Mouse (Mus musculus) mesoderm, embryonic 11.5 days (tissue): Measurements from ENCODE around the gene Cln6.
A peak's percentile ranks its signal among the peaks of the same experiment; 100 is the strongest.
"Not testable (repeated sequence)": the region's sequence is repeated elsewhere in the genome, so short reads cannot be mapped to it uniquely, and the experiment has no call there.

Experiments used
- DNase-seq: peaks from one replicate; pipeline ENCODE4 v3.0.0-alpha.2; 2012; ENCODE audit warnings: low read depth, low spot score

The Cln6 gene

DNA sequence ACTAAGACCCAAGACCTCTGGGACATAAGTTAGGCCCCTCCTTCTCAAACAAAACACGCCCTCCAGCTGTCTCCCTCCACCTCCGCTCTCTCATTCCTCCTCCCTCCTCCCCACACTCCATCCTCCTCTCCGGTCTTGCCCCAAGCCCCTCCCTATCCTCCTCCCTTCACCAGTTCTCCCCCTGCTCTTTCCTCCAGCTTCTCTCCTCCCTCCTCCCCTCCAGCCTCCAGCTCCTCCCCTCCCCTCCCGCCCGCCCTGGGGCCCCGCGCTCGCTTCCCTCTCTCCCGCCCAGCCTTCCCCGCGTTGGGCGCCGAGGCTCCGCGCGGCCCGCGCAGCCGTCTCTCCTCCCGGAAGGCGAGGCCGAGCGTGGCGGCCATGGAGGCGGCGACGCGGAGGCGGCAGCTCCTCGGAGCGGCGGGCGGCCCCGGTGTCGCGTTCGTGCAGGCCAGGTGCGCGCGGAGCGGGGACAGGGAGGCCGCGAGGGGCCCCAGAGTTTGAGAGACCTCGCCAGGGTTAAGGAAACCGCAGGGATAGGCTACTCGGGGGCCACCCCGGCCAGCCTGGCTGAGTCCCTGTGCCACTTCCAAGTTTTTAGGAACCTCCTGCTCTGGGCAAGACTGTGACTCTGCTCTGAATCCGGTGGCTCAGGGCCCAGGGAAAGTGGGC lies at the start of gene Cln6:
Cln6 (plus strand) TSS at position 280 of the 666 bp plus-strand sequence.
- peak; percentile 86 for DNase-seq

DNA sequence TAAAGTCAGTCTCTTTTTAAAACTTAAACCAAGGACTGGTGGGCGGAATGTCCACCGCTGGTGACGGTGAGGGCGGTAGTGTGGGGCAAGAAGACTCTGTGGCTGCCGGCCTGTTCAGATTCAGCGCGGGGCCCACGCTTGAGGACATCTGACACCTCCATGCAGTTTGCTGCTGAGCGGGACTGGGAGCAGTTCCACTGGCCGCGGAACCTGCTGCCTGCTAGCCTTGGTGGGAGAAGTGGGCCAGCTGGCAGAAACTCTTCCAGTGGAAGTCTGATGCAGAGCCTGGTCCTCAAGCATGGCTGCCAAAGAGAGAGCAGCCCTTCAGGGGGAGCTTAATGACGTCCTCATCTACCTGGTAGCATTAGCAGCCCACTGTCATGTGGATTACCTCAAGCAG lies 48.7 kb upstream of the Cln6 start:
- no peak for DNase-seq

GRCm38 (mm10) chr9:62799218-62799617 lies 39.4 kb upstream of the Cln6 start:
- DNase-seq, result not testable (repeated sequence)

DNA sequence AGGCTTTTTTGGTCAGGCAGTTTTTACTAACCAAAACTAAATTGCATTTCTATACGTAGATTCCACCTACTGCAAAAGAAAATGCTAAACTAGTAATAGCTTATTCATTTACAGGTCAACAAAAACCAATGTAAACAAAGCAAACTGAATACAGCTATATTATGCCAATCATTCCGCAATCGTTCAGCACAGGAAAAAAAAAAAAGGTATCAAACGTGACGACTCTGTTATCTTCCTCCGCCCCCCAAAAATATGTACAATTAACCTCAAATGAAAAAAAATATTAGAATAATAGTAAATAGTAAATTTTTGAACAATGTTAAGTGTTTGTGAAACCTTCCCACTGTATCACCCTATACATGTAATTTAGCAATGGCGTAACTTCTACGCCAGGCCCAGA lies 28.5 kb upstream of the Cln6 start:
- DNase-seq, result no peak

- DNase-seq, result peak; percentile 66
Observed at GRCm38 (mm10) chr9:62810543-62811515, 27.8 kb upstream of the Cln6 start.

DNA sequence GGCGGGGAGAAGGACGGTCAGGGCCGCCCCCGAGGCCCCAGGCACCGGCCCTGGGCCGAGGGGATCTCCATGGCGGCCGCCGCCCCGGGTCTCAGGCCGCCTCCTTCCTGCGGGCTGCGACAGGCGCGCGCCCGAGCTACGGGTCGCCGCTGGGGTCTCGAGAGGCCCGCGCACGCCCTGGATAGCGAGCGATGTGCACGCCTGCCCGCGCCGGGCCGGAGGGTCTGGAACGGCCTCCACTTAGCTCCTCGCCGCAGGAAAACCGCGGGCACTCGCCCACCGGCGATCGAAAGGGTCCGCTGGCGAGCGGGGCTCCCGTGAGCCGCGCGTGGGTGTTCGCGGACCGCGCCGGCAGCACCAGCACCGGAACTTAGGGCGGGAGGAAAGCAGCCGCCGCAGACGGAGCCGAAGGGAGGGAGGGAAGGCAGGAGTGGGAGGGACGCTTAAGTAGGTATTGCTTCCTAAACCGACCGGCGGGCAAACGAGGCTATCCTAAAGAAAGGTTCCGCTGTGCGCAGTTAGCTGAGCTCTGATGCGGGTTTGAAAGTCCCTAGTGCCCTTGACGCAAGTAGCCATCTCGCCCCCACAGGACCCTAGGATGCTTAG lies 27.0 kb upstream of the Cln6 start, which contains the start of gene Fem1b:
Fem1b (minus strand) TSS at position 419 of the 606 bp plus-strand sequence.
- DNase-seq, result peak; percentile 91

GRCm38 (mm10) chr9:62812216-62813049 lies 26.2 kb upstream of the Cln6 start:
- DNase-seq, result no peak

GRCm38 (mm10) chr9:62814751-62815150 lies 23.8 kb upstream of the Cln6 start:
- no peak for DNase-seq

DNA sequence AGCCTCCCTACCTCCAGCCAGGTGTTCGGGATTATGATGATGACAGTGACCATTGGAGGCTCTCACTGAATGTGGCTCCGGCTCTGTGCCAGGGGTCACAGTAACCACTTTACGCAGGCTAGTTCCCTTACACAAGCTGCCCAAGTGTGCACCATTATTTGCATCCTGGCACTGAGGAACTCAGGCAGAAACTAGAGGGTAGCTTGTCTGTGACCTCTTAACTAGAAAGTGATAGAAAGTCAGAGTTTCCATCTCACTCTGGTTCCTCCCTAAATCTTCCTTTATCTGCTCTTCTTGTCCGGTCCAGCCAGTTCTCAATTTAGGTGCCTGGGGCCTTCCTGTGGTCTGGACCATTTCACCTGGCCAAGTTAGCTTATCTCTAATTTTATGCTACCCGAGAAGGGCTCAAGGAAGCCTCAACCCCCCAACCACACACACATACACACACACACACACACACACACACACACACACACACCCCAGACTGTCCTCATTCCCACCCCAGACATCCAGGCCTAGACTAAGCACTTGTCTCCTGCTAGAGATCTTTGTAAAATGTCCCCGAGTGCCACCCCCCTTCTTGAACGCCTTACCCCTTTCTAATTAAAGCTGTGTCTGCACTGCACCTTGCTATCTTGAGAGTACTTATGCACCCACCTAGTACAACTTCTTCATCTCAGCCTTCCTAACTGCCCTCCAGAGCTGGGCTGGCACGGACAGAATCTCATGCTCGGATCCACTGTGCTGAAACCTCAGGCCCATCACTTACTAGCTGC lies 22.1 kb upstream of the Cln6 start:
- no peak for DNase-seq

DNA sequence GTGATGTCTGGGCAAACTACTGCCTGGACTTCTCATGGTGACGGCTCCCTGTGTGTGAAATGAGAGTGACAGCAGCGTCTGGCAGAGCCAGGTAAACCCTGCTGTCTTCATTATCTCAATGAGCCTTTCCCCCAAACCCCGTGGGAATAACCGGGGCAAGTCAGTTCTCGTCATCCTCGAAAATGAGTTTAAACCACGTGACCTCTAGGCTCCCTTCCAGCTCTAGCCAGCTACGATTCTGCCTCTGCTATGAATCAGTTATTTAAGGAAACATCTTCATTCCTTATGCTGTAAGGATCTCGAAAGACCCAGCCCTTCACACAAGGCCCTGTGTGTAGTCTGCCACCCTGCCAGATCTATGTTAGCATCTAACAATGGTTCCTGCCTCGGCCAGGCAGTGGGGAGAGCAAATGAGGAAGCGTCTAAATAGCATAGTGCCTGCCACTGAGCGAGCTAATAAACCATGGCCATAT lies 21.4 kb upstream of the Cln6 start:
- DNase-seq, result no peak

GRCm38 (mm10) chr9:62817828-62818614 lies 20.6 kb upstream of the Cln6 start:
- DNase-seq, result no peak

DNA sequence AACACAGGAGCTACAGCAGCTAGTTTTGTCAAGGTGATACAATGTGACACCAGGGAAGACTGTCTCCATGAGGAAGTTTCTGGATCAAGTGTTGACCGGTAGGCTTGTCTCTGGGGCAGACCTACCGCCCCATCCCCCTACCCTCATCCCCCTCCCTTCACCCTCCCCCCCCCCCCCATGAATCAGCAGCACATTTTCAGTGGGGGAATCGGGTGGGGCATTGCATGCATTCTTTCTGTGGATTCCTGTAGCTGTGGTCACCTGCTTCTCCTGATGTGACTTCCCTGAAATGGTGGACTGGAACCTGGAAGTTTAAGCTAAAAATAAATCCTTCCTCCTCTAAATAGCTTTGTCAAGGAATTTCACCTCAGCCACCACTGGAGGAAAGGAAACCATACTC lies 19.1 kb upstream of the Cln6 start:
- no peak for DNase-seq

DNA sequence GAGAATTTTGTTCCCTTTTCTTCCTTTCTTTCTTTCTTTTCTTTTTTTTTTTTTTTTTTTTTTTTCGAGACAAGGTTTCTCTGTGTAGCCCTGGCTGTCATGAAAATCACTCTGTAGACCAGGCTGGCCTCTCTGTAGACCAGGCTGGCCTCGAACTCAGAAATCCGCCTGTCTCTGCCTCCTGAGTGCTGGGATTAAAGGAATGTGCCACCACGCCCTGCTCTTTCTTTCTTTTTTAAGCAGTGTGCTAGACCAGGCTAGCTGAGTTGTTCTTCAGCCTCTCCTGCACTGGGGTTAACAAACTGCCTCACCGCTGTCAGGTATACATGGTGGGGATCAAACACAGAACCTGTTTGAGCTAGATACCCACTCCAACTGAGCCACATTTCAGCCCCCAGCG lies 18.7 kb upstream of the Cln6 start:
- not testable (repeated sequence) for DNase-seq

- DNase-seq, result no peak
Observed at GRCm38 (mm10) chr9:62820829-62821228, 17.8 kb upstream of the Cln6 start.

DNA sequence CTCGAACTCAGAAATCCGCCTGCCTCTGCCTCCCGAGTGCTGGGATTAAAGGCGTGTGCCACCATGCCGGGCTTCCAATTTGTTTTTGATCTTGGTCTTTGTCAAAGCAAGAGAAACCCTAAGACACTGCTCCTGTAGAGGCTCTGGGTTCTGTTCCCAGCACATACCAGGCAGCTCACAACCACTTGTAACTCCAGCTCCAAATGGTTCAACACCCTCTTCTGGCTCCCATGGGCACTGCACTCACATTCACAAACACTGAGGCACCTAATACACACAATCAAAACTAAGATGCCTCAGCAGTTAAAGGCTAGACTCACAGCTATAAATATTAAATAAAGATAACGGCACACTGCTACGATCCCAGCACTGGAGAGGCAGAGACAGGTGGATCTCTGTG lies 16.8 kb upstream of the Cln6 start:
- DNase-seq, result no peak

DNA sequence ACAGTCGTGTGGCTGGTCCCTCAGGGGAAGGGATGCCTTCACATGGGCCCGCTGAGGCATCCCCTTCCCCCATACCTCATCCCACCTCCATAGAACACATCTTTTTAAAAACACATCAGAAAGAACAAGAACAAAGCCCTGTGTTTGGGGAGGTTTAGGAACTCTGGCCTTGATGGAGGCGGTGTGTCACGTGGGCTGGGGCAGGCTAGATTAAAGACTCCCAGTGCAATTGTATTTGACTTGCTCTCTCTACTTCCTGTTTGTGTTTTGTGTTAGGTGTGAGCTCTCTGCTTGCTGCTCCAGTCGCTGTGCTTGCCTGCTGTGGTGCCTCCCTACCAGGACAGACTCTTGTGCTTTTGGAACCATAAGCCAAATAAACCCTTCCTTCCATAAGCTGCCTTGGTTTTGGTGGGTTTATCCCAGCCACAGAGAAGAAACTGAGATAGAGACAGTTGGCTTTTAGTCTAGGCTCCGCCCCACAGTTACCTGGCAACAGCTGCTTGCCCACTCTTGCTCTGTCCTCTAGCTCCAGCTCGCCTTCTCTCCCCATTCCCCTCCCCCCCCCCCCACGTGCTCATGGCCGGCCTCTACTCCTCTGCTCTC lies 12.7 kb upstream of the Cln6 start:
- DNase-seq, result no peak

- DNase-seq, result no peak
Observed at GRCm38 (mm10) chr9:62826456-62826855, 12.1 kb upstream of the Cln6 start.

GRCm38 (mm10) chr9:62827939-62828652 lies 10.5 kb upstream of the Cln6 start:
- peak; percentile 54 for DNase-seq
